Mouse (Mus musculus) CH12.LX (cell line): ENCODE data around the gene Phf21a. TPM values are rescaled to one million over a fixed set of nuclear protein-coding genes. Genes with fewer than 3 reads are reported as not detected.

Experiments used
- DNase-seq: peaks from one replicate; pipeline ENCODE4 v3.0.0-alpha.2; 2013; ENCODE audit errors: extremely low read depth
- H3K27ac ChIP-seq: 2 replicates; pipeline ENCODE4 v1.5.1; 2012; ENCODE audit warnings: low read depth, mild to moderate bottlenecking, control low read depth, moderate library complexity; ENCODE audit not compliant: insufficient read depth
- H3K27me3 ChIP-seq: replicated peaks from 2 replicates; pipeline ENCODE3; 2012; ENCODE audit warnings: inconsistent platforms
- H3K36me3 ChIP-seq, 2 experiments: replicated peaks in 1 of 2; 2 replicates each; pipeline versions ENCODE3 to v1.6.1; 2012; ENCODE audit warnings: inconsistent platforms in 1 of 2, low read length in 1 of 2, mild to moderate bottlenecking in 1 of 2, mixed read lengths in 1 of 2, moderate library complexity in 1 of 2; ENCODE audit not compliant: control insufficient read depth in 1 of 2, insufficient read depth in 1 of 2
- H3K4me1 ChIP-seq, 2 experiments: 2 replicates each; pipeline ENCODE4 v1.6.1; 2012; ENCODE audit warnings: inconsistent platforms in 1 of 2, moderate library complexity in 1 of 2; ENCODE audit not compliant: insufficient read depth in 2 of 2, control insufficient read depth in 1 of 2
- H3K4me2 ChIP-seq: 2 replicates; pipeline ENCODE4 v1.6.1; 2012; ENCODE audit warnings: low read depth, mild to moderate bottlenecking, control low read depth; ENCODE audit not compliant: poor library complexity, insufficient read depth, severe bottlenecking
- H3K4me3 ChIP-seq, 3 experiments: fragments of 150-350 bp in 1 of 3; sonication (generic) in 1 of 3; replicated peaks in 1 of 3; 2 replicates each; pipeline versions ENCODE3 to v1.5.1; 2011 to 2012; ENCODE audit warnings: low read depth in 2 of 3, low read length in 2 of 3, mild to moderate bottlenecking in 2 of 3, moderate library complexity in 2 of 3, control low read depth in 1 of 3, improper control_type of control experiment in 1 of 3, inconsistent platforms in 1 of 3, mixed read lengths in 1 of 3; ENCODE audit not compliant: poor library complexity in 1 of 3
- H3K79me2 ChIP-seq: replicated peaks from 2 replicates; pipeline ENCODE4 v1.6.1; 2012; ENCODE audit warnings: mild to moderate bottlenecking, moderate library complexity; ENCODE audit not compliant: control insufficient read depth, poor library complexity, insufficient read depth, severe bottlenecking; ENCODE audit errors: extremely low read depth
- H3K9ac ChIP-seq: 2 replicates; pipeline ENCODE4 v1.6.1; 2012; ENCODE audit warnings: low read depth, mild to moderate bottlenecking, control low read depth, moderate library complexity; ENCODE audit not compliant: insufficient read depth
- H3K9me3 ChIP-seq: replicated peaks from 2 replicates; pipeline ENCODE3; 2012; ENCODE audit warnings: low read length, inconsistent platforms, mixed read lengths
- E2F4 ChIP-seq: IDR thresholded peaks from 2 replicates; pipeline ENCODE4 v1.6.1; 2011; ENCODE audit warnings: low read depth, low read length, improper control_type of control experiment; ENCODE audit not compliant: insufficient replicate concordance
- ELF1 ChIP-seq: IDR thresholded peaks from 2 replicates; pipeline ENCODE4 v1.6.1; 2014; ENCODE audit warnings: low read depth, mild to moderate bottlenecking, inconsistent platforms, low read length, improper control_type of control experiment
- ETS1 ChIP-seq: conservative IDR thresholded peaks from 2 replicates; pipeline ENCODE4 v1.6.1; 2012; ENCODE audit warnings: low read depth, mild to moderate bottlenecking, inconsistent platforms, low read length, improper control_type of control experiment, moderate library complexity
- GABPA ChIP-seq: IDR thresholded peaks from 2 replicates; pipeline ENCODE4 v1.6.1; 2012; ENCODE audit warnings: low read depth, low read length, improper control_type of control experiment, inconsistent platforms; ENCODE audit not compliant: insufficient replicate concordance
- HCFC1 ChIP-seq: IDR thresholded peaks from 2 replicates; pipeline ENCODE4 v1.6.1; 2012; ENCODE audit warnings: low read depth, mild to moderate bottlenecking, inconsistent platforms, low read length, improper control_type of control experiment
- JUN ChIP-seq: IDR thresholded peaks from 2 replicates; pipeline ENCODE4 v1.6.1; 2011; ENCODE audit warnings: low read depth, mild to moderate bottlenecking, low read length, improper control_type of control experiment, moderate library complexity; ENCODE audit not compliant: insufficient read depth
- JUND ChIP-seq: conservative IDR thresholded peaks from 2 replicates; pipeline ENCODE4 v1.6.1; 2011; ENCODE audit warnings: low read depth, low read length, improper control_type of control experiment
- KAT2A ChIP-seq: IDR thresholded peaks from 2 replicates; pipeline ENCODE4 v1.6.1; 2012; ENCODE audit warnings: low read length, improper control_type of control experiment, inconsistent platforms; ENCODE audit not compliant: insufficient replicate concordance
- MAFK ChIP-seq: IDR thresholded peaks from 2 replicates; pipeline ENCODE4 v1.6.1; 2011; ENCODE audit warnings: low read length, improper control_type of control experiment; ENCODE audit not compliant: insufficient replicate concordance
- MAX ChIP-seq: IDR thresholded peaks from 2 replicates; pipeline ENCODE4 v1.6.1; 2011; ENCODE audit warnings: low read length, improper control_type of control experiment
- MXI1 ChIP-seq: IDR thresholded peaks from 2 replicates; pipeline ENCODE4 v1.6.1; 2011; ENCODE audit warnings: mild to moderate bottlenecking, low read depth, low read length, improper control_type of control experiment
- NRF1 ChIP-seq: IDR thresholded peaks from 2 replicates; pipeline ENCODE4 v1.6.1; 2014; ENCODE audit warnings: low read depth, mild to moderate bottlenecking, inconsistent platforms, low read length, improper control_type of control experiment, moderate library complexity
- PAX5 ChIP-seq: IDR thresholded peaks from 2 replicates; pipeline ENCODE4 v1.6.1; 2012; ENCODE audit warnings: low read length, inconsistent platforms, mixed read lengths
- SMC3 ChIP-seq: IDR thresholded peaks from 2 replicates; pipeline ENCODE4 v1.6.1; 2011; ENCODE audit warnings: low read depth, low read length, improper control_type of control experiment
- TBP ChIP-seq: conservative IDR thresholded peaks from 2 replicates; pipeline ENCODE4 v1.6.1; 2011; ENCODE audit warnings: low read depth, low read length, improper control_type of control experiment
- TCF12 ChIP-seq: IDR thresholded peaks from 2 replicates; pipeline ENCODE4 v1.6.1; 2014; ENCODE audit warnings: low read depth, mild to moderate bottlenecking, inconsistent platforms, low read length, improper control_type of control experiment
- UBTF ChIP-seq: IDR thresholded peaks from 2 replicates; pipeline ENCODE4 v1.6.1; 2012; ENCODE audit warnings: low read depth, mild to moderate bottlenecking, inconsistent platforms, low read length, improper control_type of control experiment, moderate library complexity
- USF1 ChIP-seq: IDR thresholded peaks from 2 replicates; pipeline ENCODE4 v1.6.1; 2014; ENCODE audit warnings: low read depth, mild to moderate bottlenecking, inconsistent platforms, low read length, improper control_type of control experiment
- ZC3H11A ChIP-seq: IDR thresholded peaks from 2 replicates; pipeline ENCODE4 v1.6.1; 2012; ENCODE audit warnings: low read depth, mild to moderate bottlenecking, inconsistent platforms, low read length, improper control_type of control experiment
- dilution Hi-C: fragments of 300-500 bp; cut with MboI; formaldehyde crosslinking; loops from 2 replicates; pipeline ENCODE4 v1.14.3; 2020; ENCODE audit warnings: low sequenced_read_pairs; ENCODE audit not compliant: extremely low pct_unique_long_range_greater_than_20kb, extremely low pct_ligation_motif_present
- in situ Hi-C: fragments of 300-500 bp; cut with MboI; formaldehyde crosslinking; loops from 3 replicates; pipeline ENCODE4 v1.14.3; 2019; ENCODE audit warnings: low sequenced_read_pairs, low pct_ligation_motif_present, low pct_unique_long_range_greater_than_20kb, mixed read lengths
- polyA plus RNA-seq: library from polyadenylated mRNA; unstranded; fragments of >175 nt; gene quantifications from 2 replicates; pipeline ENCODE4 v1.2.1, GENCODE M21; 2012; ENCODE audit warnings: low read depth; ENCODE audit not compliant: insufficient read length
- total RNA-seq, 2 experiments: library from RNA; depleted of rRNA; stranded (reverse); fragments of 300-350 nt in 1 of 2; fragments of >200 nt in 1 of 2; gene quantifications; 2 replicates each; pipeline ENCODE4 v1.2.3; 2012 to 2014

The Phf21a gene
- total and polyA plus RNA-seq, 3 experiments = 10.2 to 24.5 (median 12.0) TPM

DNA sequence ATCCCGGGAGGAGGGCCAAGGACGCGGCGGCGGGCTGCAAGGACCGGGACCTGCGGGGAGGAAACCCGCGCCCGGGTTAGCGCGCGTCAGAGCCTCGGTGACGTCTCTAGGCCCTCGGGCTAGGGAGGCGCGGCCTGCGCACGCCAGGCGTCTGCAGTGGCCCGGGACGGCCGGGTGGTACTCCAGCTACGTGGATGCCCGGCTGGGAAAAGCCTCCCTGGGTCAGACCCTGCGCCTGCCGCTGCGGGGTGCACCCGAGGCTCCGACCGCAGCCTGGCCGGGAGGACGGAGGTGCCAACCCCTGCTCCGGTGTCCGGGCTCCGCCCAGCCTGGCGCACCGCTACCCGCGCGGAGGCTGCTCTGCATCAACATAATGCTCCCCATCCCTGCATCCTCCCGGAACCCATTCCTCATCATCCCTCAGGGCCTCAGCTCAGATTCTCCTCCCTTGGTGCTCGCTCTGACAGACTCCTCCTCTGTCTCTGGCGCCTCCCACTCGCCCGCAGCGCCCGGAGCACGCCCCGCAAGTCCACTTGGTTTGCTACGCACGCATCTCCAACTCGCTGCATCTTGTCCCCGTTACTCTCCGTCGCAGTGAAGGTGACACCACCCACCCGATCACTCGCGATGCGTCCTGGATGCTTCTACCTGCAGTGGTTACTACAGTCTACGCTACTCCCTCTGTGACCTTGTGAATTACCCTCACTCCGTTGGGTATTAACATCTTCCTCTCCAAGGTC, 33.3 kb upstream of the Phf21a start:
- DNase-seq = no peak
- Histone ChIP-seq H3K36me3 (no peaks in the 10 kb centered on the region), H3K79me2 (no peaks in the 10 kb centered on the region), H3K27ac (no peak overlapping the region), H3K9ac (peak overlapping the region; percentile 41; the same call in 1 of the 2 replicates), H3K9me3 (peaks cover 6% of the 10 kb centered on the region), H3K4me1 (peaks cover 5 to 23% of the 10 kb centered on the region in 2 experiments), H3K27me3 (peaks cover 26% of the 10 kb centered on the region), H3K4me2 (peak overlapping the region; percentile 73), H3K4me3 (peak overlapping the region; percentile 55 to 71 (median 64))
- TF ChIP-seq JUND (no peak), TBP (no peak), MAFK (no peak), NRF1 (peak; percentile 49; the same call in 1 of the 2 replicates), SMC3 (no peak), PAX5 (no peak), JUN (no peak), E2F4 (no peak), UBTF (peak; percentile 59; the same call in 1 of the 2 replicates), ELF1 (0 out of 2 replicates have a peak, but pooled peaks have one; percentile 28), HCFC1 (no peak)
- dilution Hi-C loops (no loop called here), in situ Hi-C loops (loop anchor here (5.0 to 10.0 kb wide), 2 partner anchors 72 to 385 kb away; no protein-coding TSS in a partner anchor)

DNA sequence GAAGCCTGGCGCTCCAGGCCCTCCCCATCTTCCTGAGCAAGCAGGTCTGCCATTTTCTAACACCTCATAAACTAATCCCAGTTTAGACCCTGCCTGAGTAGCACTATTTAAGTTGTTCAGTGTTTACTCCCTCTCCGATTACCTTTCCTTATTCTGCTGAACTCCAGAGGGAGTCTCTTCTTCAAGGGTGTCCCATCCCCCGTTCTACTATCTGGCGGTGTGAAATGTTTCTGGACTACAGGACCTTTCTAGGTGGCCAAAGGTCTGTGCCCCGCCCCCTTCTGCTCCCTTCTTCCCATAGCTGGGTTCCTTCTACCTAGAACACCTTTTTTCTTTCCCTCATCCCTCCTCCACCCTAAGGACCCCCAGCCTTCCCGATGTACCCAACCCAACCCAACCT, 32.6 kb upstream of the Phf21a start:
- Histone ChIP-seq H3K4me1 (peaks cover 5 to 29% of the 10 kb centered on the region in 2 experiments), H3K4me2 (peak overlapping the region; percentile 73), H3K9ac (no peak overlapping the region), H3K4me3 (peak overlapping the region in 1 of 3 experiments; percentile 71), H3K36me3 (no peaks in the 10 kb centered on the region), H3K9me3 (peaks cover 6% of the 10 kb centered on the region), H3K27ac (no peak overlapping the region), H3K79me2 (no peaks in the 10 kb centered on the region), H3K27me3 (peaks cover 26% of the 10 kb centered on the region)
- TF ChIP-seq ETS1 (no peak), KAT2A (no peak), UBTF (no peak), USF1 (no peak), MXI1 (no peak), NRF1 (no peak), E2F4 (no peak), MAX (no peak), ZC3H11A (no peak), TCF12 (no peak), GABPA (no peak), HCFC1 (no peak)
- dilution Hi-C loops = no loop called here
- DNase-seq = no peak
- in situ Hi-C loops = no loop called here
